Mouse (Mus musculus): ENCODE measurements around the gene Atp11b.

GRCm38 (mm10) chr3:35900555-35901204 lies 146.8 kb downstream of the Atp11b start:
- TF ChIP-seq CTCF (IDR thresholded peaks at IDR 0.05; ENCODE audit: low read depth) (no peak), EP300 (optimal IDR thresholded peaks at IDR 0.05) (no peak)

All from stomach, postnatal 0 days (tissue).